Mouse (Mus musculus): ENCODE data around the gene Olfr74.
"Not testable (repeated sequence)": the region's sequence is repeated elsewhere in the genome, so short reads cannot be mapped to it uniquely, and the experiment has no call there.

Gene Olfr74

DNA sequence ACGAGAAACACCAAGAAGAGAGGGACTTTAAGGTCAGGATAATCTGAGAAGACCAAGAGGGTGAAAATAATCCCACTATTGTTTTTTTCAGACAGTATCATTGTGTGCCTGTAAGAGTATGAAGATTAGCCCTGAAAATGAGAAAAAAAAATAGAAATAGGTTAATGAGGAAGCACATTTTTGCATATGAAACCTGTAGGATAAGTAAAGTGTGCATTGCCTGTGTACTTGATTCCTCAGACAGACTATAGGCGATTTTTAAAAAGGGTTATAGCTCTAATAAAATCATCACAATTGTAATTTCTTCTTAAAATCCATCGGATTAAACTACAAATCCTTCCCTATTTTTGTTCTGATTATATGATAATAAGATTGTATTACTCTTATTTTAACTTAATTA, at the start of gene Olfr74:
Gene Olfr74, minus strand, starts transcription at position 101 of the 400 bp plus-strand sequence.
- no peak for DNase-seq (ENCODE audit: low spot score)

- not testable (repeated sequence) for DNase-seq (ENCODE audit: low spot score)
These were observed 48.0 kb upstream of the Olfr74 start, which contains the start of gene Olfr1161 for GRCm38 (mm10) chr2:88022474-88022873. Gene Olfr1161 (plus strand): TSS chr2:88022774.

GRCm38 (mm10) chr2:88007515-88008318, 33.3 kb upstream of the Olfr74 start, which contains the start of gene Olfr1160:
Gene Olfr1160 (minus strand): TSS chr2:88008268.
- DNase-seq (ENCODE audit: low spot score), result no peak

DNA sequence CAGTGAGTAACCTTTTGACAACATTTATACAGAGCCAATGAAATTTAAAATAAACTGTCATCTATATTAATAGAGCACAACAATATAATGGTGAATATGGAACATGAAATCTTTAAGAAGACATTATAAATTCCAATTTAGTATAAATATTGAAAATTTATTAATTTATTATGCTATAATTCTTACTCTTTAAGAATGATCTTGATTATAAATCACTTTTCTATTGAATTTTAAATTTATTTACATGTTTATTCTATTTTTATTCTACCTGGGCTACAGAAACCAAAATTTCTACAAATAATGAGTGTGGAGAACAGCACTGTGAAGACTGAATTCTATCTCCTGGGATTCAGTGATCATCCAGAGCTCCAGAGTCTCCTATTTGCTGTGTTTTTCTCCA, 15.3 kb upstream of the Olfr74 start, which contains the start of gene Olfr1158:
Gene Olfr1158, plus strand, starts transcription at position 301 of the 400 bp plus-strand sequence.
- DNase-seq (ENCODE audit: low spot score), result no peak

GRCm38 (mm10) chr2:87968199-87968598, 6.3 kb downstream of the Olfr74 start, which contains the start of gene Olfr1157:
Gene Olfr1157 (minus strand): TSS chr2:87968299.
- no peak for DNase-seq (ENCODE audit: low spot score)

GRCm38 (mm10) chr2:87953000-87953399, 21.5 kb downstream of the Olfr74 start, which contains the start of gene Olfr1156:
Gene Olfr1156 (minus strand): TSS chr2:87953100.
- no peak for DNase-seq (ENCODE audit: low spot score)

DNA sequence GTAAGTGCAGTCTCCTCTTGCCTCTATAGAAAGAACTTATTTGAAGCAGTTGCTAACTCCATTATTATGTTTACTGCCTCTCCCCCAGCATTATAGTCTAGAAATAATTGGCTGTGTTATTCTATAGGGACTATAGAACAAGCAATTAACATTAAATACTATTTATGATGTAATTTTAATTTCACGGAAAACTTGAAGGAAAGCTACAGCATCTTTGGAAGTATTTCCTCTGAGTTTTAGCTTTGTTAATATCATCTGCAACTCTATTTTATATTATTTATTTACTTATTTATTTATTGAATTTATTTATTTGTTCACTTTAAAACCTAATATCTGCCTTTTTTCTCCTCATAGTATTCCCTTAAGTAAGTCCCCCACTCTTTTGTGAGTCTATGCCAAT, 29.4 kb downstream of the Olfr74 start, which contains the start of gene Olfr1155:
Gene Olfr1155, minus strand, starts transcription at position 101 of the 400 bp plus-strand sequence.
- DNase-seq (ENCODE audit: low spot score), result no peak

All from urinary bladder, postnatal 10 days (tissue).